Comparison of ENCODE assay signal across 13 mouse cellular contexts in the genomic region with DNA sequence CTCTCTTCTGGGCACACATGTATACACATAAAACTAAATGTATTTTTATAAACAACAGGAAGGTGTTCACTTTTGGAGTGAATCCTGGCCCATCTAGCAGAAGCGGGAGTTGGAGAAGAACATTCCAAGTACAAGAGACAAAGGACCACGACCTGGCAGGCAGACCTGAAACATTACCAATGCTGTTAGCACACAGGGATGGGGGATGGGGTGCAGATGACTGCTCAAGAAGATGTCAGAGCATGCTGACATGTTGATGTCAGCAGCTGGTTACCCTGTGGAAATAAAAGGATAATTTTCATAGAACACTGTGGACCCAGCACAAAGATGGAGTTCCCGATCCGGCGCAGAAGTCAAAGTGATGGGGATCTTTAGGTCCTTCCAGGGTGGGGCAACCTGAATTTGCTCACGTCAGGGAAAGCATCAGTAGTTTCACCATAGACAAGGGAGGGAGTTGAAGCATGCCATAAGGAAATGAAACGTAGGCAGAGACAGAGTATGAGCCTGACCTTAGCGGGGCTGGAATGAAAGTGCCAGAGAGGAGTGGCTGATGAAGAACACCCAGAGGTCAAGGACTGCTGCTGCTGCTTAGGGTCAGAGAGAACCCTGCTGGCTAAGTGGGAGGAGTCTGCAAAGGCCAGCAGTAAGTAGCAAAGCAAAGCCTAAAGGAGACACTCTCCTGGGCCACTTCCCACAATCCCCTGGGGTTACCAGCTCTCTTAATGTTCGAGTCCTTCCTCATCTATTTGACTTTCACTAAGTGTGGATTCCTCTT. TPM values are rescaled to one million over a fixed set of nuclear protein-coding genes. Genes with fewer than 3 reads are reported as not detected.
A peak's percentile ranks its signal among the peaks of the same experiment; 100 is the strongest.
DNase-seq lines count a peak whose midpoint lies in the region; ATAC-seq lines count a peak whose summit lies in the region.
"Had no signal": no experiment of that assay in that cellular context is flagged by ENCODE, and none has a peak within 500 bp of the region (broad histone marks: within the 10 kb centered on the region; RNA-seq: fewer than 3 reads in every experiment).

No protein-coding gene starts in this region.

- H3K4me3 ChIP-seq in heart, embryonic 12.5 days, result 0 out of 2 replicates have a peak overlapping the region, but pooled peaks have one; percentile 10
- H3K4me3 ChIP-seq: embryonic facial prominence, embryonic 15.5 days had no signal

- H3K9ac ChIP-seq in heart, embryonic 12.5 days, result no peak overlapping the region
- H3K9ac ChIP-seq: embryonic facial prominence, embryonic 15.5 days; forebrain, postnatal 0 days had no signal

- 68% methylated on average over 9 of the region's 9 CpGs for WGBS in heart, embryonic 12.5 days

- no peaks in the 10 kb centered on the region for H3K36me3 ChIP-seq in heart, embryonic 12.5 days

- H3K27me3 ChIP-seq in heart, embryonic 12.5 days (replicated peaks), result peaks cover 79% of the 10 kb centered on the region
- H3K27me3 ChIP-seq: embryonic facial prominence, embryonic 15.5 days had no signal

- intact Hi-C loops in heart, postnatal 36 days (cut with DNase I), result no loop called here

- no peak overlapping the region for H3K4me2 ChIP-seq in heart, embryonic 12.5 days
- H3K4me2 ChIP-seq: embryonic facial prominence, embryonic 15.5 days; midbrain, embryonic 11.5 days had no signal

- H3K9me3 ChIP-seq in heart, embryonic 12.5 days (replicated peaks), result no peaks in the 10 kb centered on the region
- H3K9me3 ChIP-seq: embryonic facial prominence, embryonic 15.5 days had no signal

- ATAC-seq in heart, embryonic 12.5 days (ENCODE audit: insufficient number of reproducible peaks, low FRiP score), result no peak
- ATAC-seq: forebrain, postnatal 0 days had no signal

- peaks cover 29% of the 10 kb centered on the region for H3K4me1 ChIP-seq in heart, embryonic 12.5 days (replicated peaks)

- H3K27ac ChIP-seq in heart, embryonic 12.5 days (ENCODE audit: poor library complexity, severe bottlenecking), result no peak overlapping the region
- H3K27ac ChIP-seq: embryonic facial prominence, embryonic 15.5 days had no signal

- DNase-seq in heart, postnatal 36 days, result no peak
- peak; percentile 32 for DNase-seq in lung, postnatal 10 days
- no peak for DNase-seq in lung, postnatal 14 days
- peak; percentile 46 to 54 for DNase-seq in adrenal gland, postnatal 36 days
- DNase-seq in yolk sac, embryonic 10.5 days (ENCODE audit: low spot score), result peak; percentile 28
- no peak for DNase-seq in layer of hippocampus, postnatal 36 days
- DNase-seq: forebrain, postnatal 0 days; gastrocnemius, postnatal 25 days; retina, postnatal 1 day; thymus, postnatal 25 days had no signal

RNA-seq across cellular contexts. Expression of a gene that starts 48.7 kb away (rescaled TPM):
- 5.2 and 5.4 TPM in 2 replicates for polyA plus RNA-seq in heart, embryonic 12.5 days (2016; fragmentation: Nextera tagmentation; extraction: Ambion mirVana)
- 10 to 100 TPM; 20.4 to 20.6 TPM for total RNA-seq in heart, postnatal 36 days (2021)
- 10 to 100 TPM; 50.0 to 76.7 TPM for total RNA-seq in adrenal gland, postnatal 36 days (2021)
- total RNA-seq in layer of hippocampus, postnatal 36 days (2021), result 10 to 100 TPM; 56.4 to 59.3 TPM

RNA-seq across cellular contexts. Expression of a gene that starts 59.2 kb away (rescaled TPM):
- polyA plus RNA-seq in heart, embryonic 12.5 days (2016; fragmentation: Nextera tagmentation; extraction: Ambion mirVana), result 0.08 and 0.19 TPM in 2 replicates
- total RNA-seq in heart, postnatal 36 days (2021), result not detected
- under 1 TPM; 0.17 to 0.26 TPM for total RNA-seq in adrenal gland, postnatal 36 days (2021)
- total RNA-seq in layer of hippocampus, postnatal 36 days (2021), result under 1 TPM; 0.48 to 0.55 TPM

Comparison
In these comparisons a context has a peak if more than half of its experiments do, and no peak if none do; other contexts are left out.
1. DNase-seq: peak in lung, postnatal 10 days (single experiment), adrenal gland, postnatal 36 days (2 of 2) and yolk sac, embryonic 10.5 days (single experiment); none in heart, postnatal 36 days (0 of 2), lung, postnatal 14 days (single experiment) and layer of hippocampus, postnatal 36 days (0 of 2).